Mouse (Mus musculus): ENCODE results near the gene Pigt.

DNA sequence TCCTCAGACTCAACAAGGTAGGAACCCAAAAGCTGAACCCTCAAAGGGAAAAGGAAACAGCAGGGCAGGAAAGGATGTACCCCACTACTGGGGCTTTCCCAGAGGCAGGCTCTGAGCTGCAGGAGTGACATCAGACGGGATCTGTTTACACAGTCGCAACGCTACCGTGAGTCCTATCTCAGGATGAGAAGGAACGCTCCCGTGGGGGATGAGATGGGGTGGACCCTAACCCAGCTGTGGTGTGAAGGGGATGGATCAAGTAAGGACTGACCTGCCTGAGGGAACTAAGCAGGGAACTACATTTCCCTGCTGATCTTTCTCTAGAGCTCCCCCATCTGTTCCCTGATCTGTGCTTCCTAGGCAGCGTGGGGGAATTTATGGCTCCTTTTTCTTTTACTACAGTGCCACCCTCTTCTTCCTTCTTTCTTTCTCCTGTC, 40.4 kb upstream of the Pigt start, which contains the start of gene Sys1:
- TF ChIP-seq CTCF (IDR thresholded peaks at IDR 0.05; ENCODE audit: insufficient read depth, low read depth, low read length) (no peak), POLR2A (IDR thresholded peaks at IDR 0.05; ENCODE audit: insufficient read depth, low read depth, low read length) (no peak)
